Comparison of ENCODE assay signal across 25 mouse cellular contexts in the genomic region with DNA sequence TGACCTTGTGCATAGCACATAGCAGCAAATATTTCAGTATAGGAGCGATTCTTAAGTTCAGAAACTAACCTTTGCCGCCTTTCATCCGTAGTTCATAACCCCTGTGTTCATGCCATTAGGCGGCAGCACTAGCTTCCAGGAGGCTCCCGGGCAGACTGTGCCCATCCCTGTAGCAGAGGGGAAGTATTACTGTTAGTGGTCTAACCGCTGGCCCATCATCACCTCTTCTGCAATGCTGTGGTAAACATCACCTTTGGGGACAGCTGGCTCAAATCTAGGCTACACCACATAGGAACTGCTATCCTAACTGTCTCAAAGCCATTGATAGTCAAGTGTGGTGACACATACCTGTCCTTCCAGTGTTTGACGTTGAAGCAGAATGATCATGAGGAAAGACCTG. TPM values are rescaled to one million over a fixed set of nuclear protein-coding genes. Genes with fewer than 3 reads are reported as not detected.
A peak's percentile ranks its signal among the peaks of the same experiment; 100 is the strongest.
DNase-seq lines count a peak whose midpoint lies in the region; ATAC-seq and TF ChIP-seq lines count a peak whose summit lies in the region.
"Had no signal": no experiment of that assay in that cellular context is flagged by ENCODE, and none has a peak within 500 bp of the region (broad histone marks: within the 10 kb centered on the region; RNA-seq: fewer than 3 reads in every experiment).

No protein-coding gene starts in this region.

- TF ChIP-seq CTCF in stomach, postnatal 0 days (IDR thresholded peaks at IDR 0.05; ENCODE audit: low read depth), result peak; percentile 8; the same call in 1 of the 2 replicates

- 0 out of 2 replicates have a peak, but pooled peaks have one; percentile 16 for ATAC-seq in liver, embryonic 13.5 days (ENCODE audit: low read depth)
- no peak for ATAC-seq in liver, embryonic 11.5 days (replicated peaks; ENCODE audit: low FRiP score)
- 0 out of 2 replicates have a peak, but pooled peaks have one; percentile 42 for ATAC-seq in midbrain, embryonic 15.5 days (replicated peaks)
- ATAC-seq in midbrain, embryonic 13.5 days, result no peak
- ATAC-seq in hematopoietic stem cell, adult 5-6 weeks (replicated peaks in 1 of 2; ENCODE audit: insufficient read depth in 1 of 2, low FRiP score in 2 of 2, low TSS enrichment in 1 of 2, low read depth in 1 of 2, poor library complexity in 2 of 2, severe bottlenecking in 2 of 2), result peak; percentile 27 to 84; a peak in 1 of 4 replicates
- ATAC-seq in stomach, postnatal 0 days (ENCODE audit: low FRiP score, low TSS enrichment), result no peak
- ATAC-seq: forebrain, embryonic 15.5 days; inflammation-experienced regulatory T-cells, adult 6 months had no signal

- no peak for TF ChIP-seq EP300 in stomach, postnatal 0 days (optimal IDR thresholded peaks at IDR 0.05)

- H3K36me3 ChIP-seq in liver, embryonic 13.5 days, result peaks cover 70% of the 10 kb centered on the region
- H3K36me3 ChIP-seq in liver, embryonic 11.5 days (ENCODE audit: control insufficient read depth, insufficient read depth, low read length), result peaks cover 24% of the 10 kb centered on the region
- H3K36me3 ChIP-seq in midbrain, embryonic 15.5 days (replicated peaks), result peaks cover 35% of the 10 kb centered on the region
- peaks cover 78% of the 10 kb centered on the region for H3K36me3 ChIP-seq in midbrain, embryonic 13.5 days
- H3K36me3 ChIP-seq in stomach, postnatal 0 days (ENCODE audit: control insufficient read depth, insufficient read depth, low read length), result peaks cover 21% of the 10 kb centered on the region

- H3K9ac ChIP-seq in liver, embryonic 13.5 days, result no peak overlapping the region
- no peak overlapping the region for H3K9ac ChIP-seq in liver, embryonic 11.5 days (ENCODE audit: low read depth, low read length)
- no peak overlapping the region for H3K9ac ChIP-seq in midbrain, embryonic 15.5 days
- no peak overlapping the region for H3K9ac ChIP-seq in midbrain, embryonic 13.5 days (replicated peaks)
- H3K9ac ChIP-seq in stomach, postnatal 0 days (ENCODE audit: low read length), result no peak overlapping the region
- H3K9ac ChIP-seq: embryonic facial prominence, embryonic 15.5 days; forebrain, embryonic 15.5 days; hindbrain, embryonic 13.5 days; kidney, embryonic 15.5 days; limb, embryonic 15.5 days had no signal

- H3K4me3 ChIP-seq in liver, embryonic 13.5 days (replicated peaks), result no peak overlapping the region
- no peak overlapping the region for H3K4me3 ChIP-seq in liver, embryonic 11.5 days (ENCODE audit: low read depth, low read length)
- H3K4me3 ChIP-seq in midbrain, embryonic 15.5 days, result no peak overlapping the region
- H3K4me3 ChIP-seq in midbrain, embryonic 13.5 days (replicated peaks), result no peak overlapping the region
- H3K4me3 ChIP-seq in stomach, postnatal 0 days (ENCODE audit: low read depth, low read length), result no peak overlapping the region
- H3K4me3 ChIP-seq: embryonic facial prominence, embryonic 15.5 days; forebrain, embryonic 15.5 days; hindbrain, embryonic 13.5 days; kidney, embryonic 15.5 days; limb, embryonic 15.5 days had no signal

- H3K27me3 ChIP-seq in liver, embryonic 13.5 days, result no peaks in the 10 kb centered on the region
- H3K27me3 ChIP-seq in liver, embryonic 11.5 days (replicated peaks; ENCODE audit: control insufficient read depth, insufficient read depth, low read length), result no peaks in the 10 kb centered on the region
- no peaks in the 10 kb centered on the region for H3K27me3 ChIP-seq in midbrain, embryonic 15.5 days (replicated peaks)
- H3K27me3 ChIP-seq in midbrain, embryonic 13.5 days, result no peaks in the 10 kb centered on the region
- H3K27me3 ChIP-seq in stomach, postnatal 0 days (ENCODE audit: control insufficient read depth, insufficient read depth, low read length), result no peaks in the 10 kb centered on the region
- H3K27me3 ChIP-seq: embryonic facial prominence, embryonic 15.5 days; forebrain, embryonic 15.5 days; hindbrain, embryonic 13.5 days; kidney, embryonic 15.5 days; limb, embryonic 15.5 days had no signal

- H3K4me2 ChIP-seq in liver, embryonic 13.5 days, result no peak overlapping the region
- H3K4me2 ChIP-seq in liver, embryonic 11.5 days, result no peak overlapping the region
- H3K4me2 ChIP-seq in midbrain, embryonic 15.5 days, result no peak overlapping the region
- no peak overlapping the region for H3K4me2 ChIP-seq in midbrain, embryonic 13.5 days (replicated peaks)
- no peak overlapping the region for H3K4me2 ChIP-seq in stomach, postnatal 0 days (replicated peaks; ENCODE audit: low read depth)
- H3K4me2 ChIP-seq: embryonic facial prominence, embryonic 15.5 days; forebrain, embryonic 15.5 days; hindbrain, embryonic 13.5 days; kidney, embryonic 15.5 days; limb, embryonic 15.5 days had no signal

- WGBS in liver, embryonic 13.5 days (ENCODE audit: insufficient replicate concordance), result 73% methylated on average over 7 of the region's 7 CpGs
- WGBS in liver, embryonic 11.5 days, result 82% methylated on average over 7 of the region's 7 CpGs
- 90% methylated on average over 7 of the region's 7 CpGs for WGBS in midbrain, embryonic 15.5 days
- 91% methylated on average over 7 of the region's 7 CpGs for WGBS in midbrain, embryonic 13.5 days
- WGBS in stomach, postnatal 0 days, result 81% methylated on average over 7 of the region's 7 CpGs

- H3K9me3 ChIP-seq in liver, embryonic 13.5 days (replicated peaks), result no peaks in the 10 kb centered on the region
- no peaks in the 10 kb centered on the region for H3K9me3 ChIP-seq in liver, embryonic 11.5 days (ENCODE audit: control insufficient read depth, low read length)
- no peaks in the 10 kb centered on the region for H3K9me3 ChIP-seq in midbrain, embryonic 15.5 days
- H3K9me3 ChIP-seq in midbrain, embryonic 13.5 days, result no peaks in the 10 kb centered on the region
- no peaks in the 10 kb centered on the region for H3K9me3 ChIP-seq in stomach, postnatal 0 days (ENCODE audit: control insufficient read depth, low read length)
- H3K9me3 ChIP-seq: embryonic facial prominence, embryonic 15.5 days; forebrain, embryonic 15.5 days; hindbrain, embryonic 13.5 days; kidney, embryonic 15.5 days; limb, embryonic 15.5 days had no signal

- DNase-seq in liver, embryonic 13.5 days, result no peak
- no peak for DNase-seq in liver, embryonic 11.5 days (ENCODE audit: low spot score)
- DNase-seq in stomach, postnatal 0 days (ENCODE audit: low spot score), result no peak
- DNase-seq in heart, adult 9 months (ENCODE audit: low spot score in 2 of 2), result no peak
- DNase-seq: adrenal gland, adult 2 months; cerebellum, adult 2 months; cerebellum, postnatal 36 days; gastrocnemius, postnatal 14 days; heart, adult 18-20 months; left cerebral cortex, postnatal 4 days; midbrain, embryonic 14.5 days; right cerebral cortex, postnatal 14 days had no signal

- no peak overlapping the region for H3K27ac ChIP-seq in liver, embryonic 13.5 days
- H3K27ac ChIP-seq in liver, embryonic 11.5 days (ENCODE audit: low read depth, low read length), result no peak overlapping the region
- H3K27ac ChIP-seq in midbrain, embryonic 15.5 days, result no peak overlapping the region
- H3K27ac ChIP-seq in midbrain, embryonic 13.5 days, result no peak overlapping the region
- no peak overlapping the region for H3K27ac ChIP-seq in stomach, postnatal 0 days (replicated peaks)
- H3K27ac ChIP-seq: embryonic facial prominence, embryonic 15.5 days; forebrain, embryonic 15.5 days; hindbrain, embryonic 13.5 days; kidney, embryonic 15.5 days; limb, embryonic 15.5 days had no signal

- peaks cover 15% of the 10 kb centered on the region for H3K4me1 ChIP-seq in liver, embryonic 13.5 days (replicated peaks)
- H3K4me1 ChIP-seq in liver, embryonic 11.5 days (replicated peaks; ENCODE audit: control insufficient read depth, insufficient read depth, low read length), result no peaks in the 10 kb centered on the region
- H3K4me1 ChIP-seq in midbrain, embryonic 15.5 days, result no peaks in the 10 kb centered on the region
- H3K4me1 ChIP-seq in midbrain, embryonic 13.5 days (replicated peaks), result no peaks in the 10 kb centered on the region
- H3K4me1 ChIP-seq in stomach, postnatal 0 days (replicated peaks; ENCODE audit: control insufficient read depth, insufficient read depth), result no peaks in the 10 kb centered on the region
- H3K4me1 ChIP-seq: embryonic facial prominence, embryonic 15.5 days; forebrain, embryonic 15.5 days; hindbrain, embryonic 13.5 days; kidney, embryonic 15.5 days; limb, embryonic 15.5 days had no signal

RNA-seq across cellular contexts. Expression of a gene that starts 16.6 kb away (rescaled TPM):
- 77.7 and 97.1 TPM in 2 replicates for polyA plus RNA-seq in liver, embryonic 13.5 days (2015; fragmentation: Nextera tagmentation; extraction: Ambion mirVana)
- polyA plus RNA-seq in liver, embryonic 11.5 days (2014; fragmentation: Nextera tagmentation; extraction: Ambion mirVana), result 155 and 156 TPM in 2 replicates
- 75.0 and 76.5 TPM in 2 replicates for polyA plus RNA-seq in midbrain, embryonic 15.5 days (2015; fragmentation: Nextera tagmentation; extraction: Ambion mirVana)
- polyA plus RNA-seq in midbrain, embryonic 13.5 days (2015; fragmentation: Nextera tagmentation; extraction: Ambion mirVana), result 116 and 120 TPM in 2 replicates
- total RNA-seq in hematopoietic stem cell, adult 5-6 weeks (2017), result 106 and 205 TPM in 2 replicates
- 83.6 and 91.5 TPM in 2 replicates for polyA plus RNA-seq in stomach, postnatal 0 days (2015; fragmentation: Nextera tagmentation; extraction: Ambion mirVana)

RNA-seq across cellular contexts. Expression of a gene that starts 16.7 kb away (rescaled TPM):
- polyA plus RNA-seq in liver, embryonic 13.5 days (2015; fragmentation: Nextera tagmentation; extraction: Ambion mirVana), result 13.1 and 15.2 TPM in 2 replicates
- polyA plus RNA-seq in liver, embryonic 11.5 days (2014; fragmentation: Nextera tagmentation; extraction: Ambion mirVana), result 30.7 and 30.8 TPM in 2 replicates
- polyA plus RNA-seq in midbrain, embryonic 15.5 days (2015; fragmentation: Nextera tagmentation; extraction: Ambion mirVana), result 15.6 and 16.5 TPM in 2 replicates
- 18.4 and 19.1 TPM in 2 replicates for polyA plus RNA-seq in midbrain, embryonic 13.5 days (2015; fragmentation: Nextera tagmentation; extraction: Ambion mirVana)
- total RNA-seq in hematopoietic stem cell, adult 5-6 weeks (2017), result 18.6 and 19.6 TPM in 2 replicates
- 7.5 and 7.6 TPM in 2 replicates for polyA plus RNA-seq in stomach, postnatal 0 days (2015; fragmentation: Nextera tagmentation; extraction: Ambion mirVana)

RNA-seq across cellular contexts. Expression of a gene that starts 31.4 kb away (rescaled TPM):
- polyA plus RNA-seq in liver, embryonic 13.5 days (2015; fragmentation: Nextera tagmentation; extraction: Ambion mirVana), result 39.0 and 48.8 TPM in 2 replicates
- polyA plus RNA-seq in liver, embryonic 11.5 days (2014; fragmentation: Nextera tagmentation; extraction: Ambion mirVana), result 48.6 and 56.8 TPM in 2 replicates
- polyA plus RNA-seq in midbrain, embryonic 15.5 days (2015; fragmentation: Nextera tagmentation; extraction: Ambion mirVana), result 34.6 and 36.8 TPM in 2 replicates
- polyA plus RNA-seq in midbrain, embryonic 13.5 days (2015; fragmentation: Nextera tagmentation; extraction: Ambion mirVana), result 37.9 and 38.2 TPM in 2 replicates
- total RNA-seq in hematopoietic stem cell, adult 5-6 weeks (2017), result 11.9 and 14.7 TPM in 2 replicates
- 51.4 and 55.0 TPM in 2 replicates for polyA plus RNA-seq in stomach, postnatal 0 days (2015; fragmentation: Nextera tagmentation; extraction: Ambion mirVana)

RNA-seq across cellular contexts. Expression of a gene that starts 31.5 kb away (rescaled TPM):
- polyA plus RNA-seq in liver, embryonic 13.5 days (2015; fragmentation: Nextera tagmentation; extraction: Ambion mirVana), result 15.5 and 15.7 TPM in 2 replicates
- polyA plus RNA-seq in liver, embryonic 11.5 days (2014; fragmentation: Nextera tagmentation; extraction: Ambion mirVana), result 26.9 and 29.9 TPM in 2 replicates
- 20.9 and 23.0 TPM in 2 replicates for polyA plus RNA-seq in midbrain, embryonic 15.5 days (2015; fragmentation: Nextera tagmentation; extraction: Ambion mirVana)
- 23.6 and 24.0 TPM in 2 replicates for polyA plus RNA-seq in midbrain, embryonic 13.5 days (2015; fragmentation: Nextera tagmentation; extraction: Ambion mirVana)
- 51.0 and 68.2 TPM in 2 replicates for total RNA-seq in hematopoietic stem cell, adult 5-6 weeks (2017)
- 15.0 and 16.2 TPM in 2 replicates for polyA plus RNA-seq in stomach, postnatal 0 days (2015; fragmentation: Nextera tagmentation; extraction: Ambion mirVana)

RNA-seq across cellular contexts. Expression of a gene that starts 43.2 kb away (rescaled TPM):
- not detected in 2 replicates for polyA plus RNA-seq in liver, embryonic 13.5 days (2015; fragmentation: Nextera tagmentation; extraction: Ambion mirVana)
- not detected in 2 replicates for polyA plus RNA-seq in liver, embryonic 11.5 days (2014; fragmentation: Nextera tagmentation; extraction: Ambion mirVana)
- polyA plus RNA-seq in midbrain, embryonic 15.5 days (2015; fragmentation: Nextera tagmentation; extraction: Ambion mirVana), result 0.20 and 0.21 TPM in 2 replicates
- 0.11 and 0.23 TPM in 2 replicates for polyA plus RNA-seq in midbrain, embryonic 13.5 days (2015; fragmentation: Nextera tagmentation; extraction: Ambion mirVana)
- total RNA-seq in hematopoietic stem cell, adult 5-6 weeks (2017), result not detected in 2 replicates
- 0.23 and 0.24 TPM in 2 replicates for polyA plus RNA-seq in stomach, postnatal 0 days (2015; fragmentation: Nextera tagmentation; extraction: Ambion mirVana)
- total RNA-seq: gastrocnemius, postnatal 14 days; heart, adult 18-20 months; heart, postnatal 25 days; layer of hippocampus, postnatal 10 days; left cerebral cortex, adult 8-10 months; left cerebral cortex, postnatal 4 days had no signal
- polyA plus RNA-seq: heart, embryonic 14.5 days; hindbrain, embryonic 13.5 days; inflammation-experienced regulatory T-cells, adult 6 months; limb, embryonic 15.5 days; midbrain, embryonic 14.5 days had no signal

Comparison
In these comparisons a context has a peak if more than half of its experiments do, and no peak if none do; other contexts are left out.
1. ATAC-seq: peak in liver, embryonic 13.5 days (single experiment), midbrain, embryonic 15.5 days (single experiment) and hematopoietic stem cell, adult 5-6 weeks (2 of 2); none in liver, embryonic 11.5 days (single experiment), midbrain, embryonic 13.5 days (single experiment) and stomach, postnatal 0 days (single experiment).